Mouse (Mus musculus) midbrain, embryonic 16.5 days (tissue): Measurements from ENCODE around the gene Fbp1. TPM values are rescaled to one million over a fixed set of nuclear protein-coding genes. Genes with fewer than 3 reads are reported as not detected.
"Not testable (repeated sequence)": the region's sequence is repeated elsewhere in the genome, so short reads cannot be mapped to it uniquely, and the experiment has no call there.

Experiments
- ATAC-seq: fragments of 200-750 bp; cut with Nextera tagmentation; 2 replicates; pipeline ENCODE4 v1.8.0; 2017; ENCODE audit warnings: moderate TSS enrichment
- H3K27ac ChIP-seq: fragments of 300-500 bp; sonication (generic); 2 replicates; pipeline ENCODE4 v1.5.1; 2014; ENCODE audit warnings: mild to moderate bottlenecking, low read length, mixed read lengths
- H3K27me3 ChIP-seq: fragments of 300-500 bp; sonication (generic); 2 replicates; pipeline ENCODE4 v1.6.1; 2014; ENCODE audit warnings: low read depth, low read length, mixed read lengths; ENCODE audit not compliant: control insufficient read depth, insufficient read depth
- H3K36me3 ChIP-seq: fragments of 300-500 bp; sonication (generic); 2 replicates; pipeline ENCODE4 v1.6.1; 2014; ENCODE audit warnings: mild to moderate bottlenecking, low read length, moderate library complexity, mixed read lengths; ENCODE audit not compliant: control insufficient read depth, insufficient read depth
- H3K4me1 ChIP-seq: fragments of 300-500 bp; sonication (generic); 2 replicates; pipeline ENCODE4 v1.6.1; 2014; ENCODE audit warnings: mild to moderate bottlenecking, low read length, mixed read lengths; ENCODE audit not compliant: control insufficient read depth, insufficient read depth
- H3K4me2 ChIP-seq: fragments of 300-500 bp; sonication (generic); 2 replicates; pipeline ENCODE4 v1.6.1; 2014; ENCODE audit warnings: mild to moderate bottlenecking, low read length, mixed read lengths
- H3K4me3 ChIP-seq: fragments of 300-500 bp; sonication (generic); 2 replicates; pipeline ENCODE4 v1.5.1; 2014; ENCODE audit warnings: low read depth, mild to moderate bottlenecking, low read length, moderate library complexity, mixed read lengths
- H3K9ac ChIP-seq: fragments of 300-500 bp; sonication (generic); 2 replicates; pipeline ENCODE4 v1.6.1; 2014; ENCODE audit warnings: low read depth, low read length, mixed read lengths
- H3K9me3 ChIP-seq: fragments of 300-500 bp; sonication (generic); replicated peaks from 2 replicates; pipeline ENCODE4 v1.6.1; 2014; ENCODE audit warnings: mild to moderate bottlenecking, low read length, mixed read lengths; ENCODE audit not compliant: control insufficient read depth, poor library complexity, severe bottlenecking
- WGBS: fragments of 180-500 bp; shearing (Covaris S2); extraction: QIAGEN DNeasy Blood & Tissue Kit; methylation state at CpG from one replicate; pipeline ENCODE4 v1.1.7; 2014; 5-methylcytosine and 5-hydroxymethylcytosine counted together
- polyA plus RNA-seq: library from polyadenylated mRNA; unstranded; fragments of >200 nt; fragmentation: Nextera tagmentation; extraction: Ambion mirVana; gene quantifications from 2 replicates; pipeline ENCODE4 v1.2.1, GENCODE M21; 2015

The Fbp1 gene
- polyA plus RNA-seq, result not detected in 2 replicates

GRCm38 (mm10) chr13:62887712-62888441 lies at the start of gene Fbp1:
TSS of gene Fbp1 (minus strand) at chr13:62888282.
- Histone ChIP-seq H3K4me2 (peak within 1 kb of the TSS; percentile 62), H3K27ac (no peak within 1 kb of the TSS), H3K4me1 (peaks cover 3% of the 10 kb centered on the region; the same call in 1 of the 2 replicates), H3K36me3 (no peaks in the 10 kb centered on the region), H3K27me3 (peaks cover 16% of the 10 kb centered on the region), H3K9me3 (no peaks in the 10 kb centered on the region; the same call in 1 of the 2 replicates), H3K9ac (peak within 1 kb of the TSS; percentile 55), H3K4me3 (peak within 1 kb of the TSS; percentile 37)
- ATAC-seq, result peak; percentile 64
- 4% methylated on average over 29 of the region's 29 CpGs for WGBS

GRCm38 (mm10) chr13:62932452-62932851 lies 44.4 kb upstream of the Fbp1 start:
- WGBS, result 52% methylated on average over 4 of the region's 4 CpGs
- no peak overlapping the region for H3K4me2 ChIP-seq
- no peaks in the 10 kb centered on the region for H3K36me3 ChIP-seq
- no peak overlapping the region for H3K9ac ChIP-seq
- H3K27ac ChIP-seq, result no peak overlapping the region
- H3K4me3 ChIP-seq, result no peak overlapping the region
- H3K4me1 ChIP-seq, result no peaks in the 10 kb centered on the region
- no peak for ATAC-seq
- H3K9me3 ChIP-seq, result no peaks in the 10 kb centered on the region
- H3K27me3 ChIP-seq, result no peaks in the 10 kb centered on the region

- H3K27me3 ChIP-seq, result no peaks in the 10 kb centered on the region
- no peak overlapping the region for H3K9ac ChIP-seq
- H3K36me3 ChIP-seq, result no peaks in the 10 kb centered on the region
- H3K4me2 ChIP-seq, result no peak overlapping the region
- no peaks in the 10 kb centered on the region for H3K9me3 ChIP-seq
- H3K4me3 ChIP-seq, result no peak overlapping the region
- no peak overlapping the region for H3K27ac ChIP-seq
- no peak for ATAC-seq
- no peaks in the 10 kb centered on the region for H3K4me1 ChIP-seq
- WGBS, result 68% methylated on average over 9 of the region's 9 CpGs
Observed at GRCm38 (mm10) chr13:62929766-62930389, 41.8 kb upstream of the Fbp1 start.

- not testable (repeated sequence) for ATAC-seq, H3K9ac ChIP-seq, H3K4me2 ChIP-seq, H3K9me3 ChIP-seq, H3K27me3 ChIP-seq, H3K4me3 ChIP-seq, H3K27ac ChIP-seq, H3K4me1 ChIP-seq, H3K36me3 ChIP-seq
- WGBS, result 97% methylated on average over 3 of the region's 3 CpGs
Observed at GRCm38 (mm10) chr13:62929144-62929543, 41.1 kb upstream of the Fbp1 start.

- no peaks in the 10 kb centered on the region for H3K27me3 ChIP-seq
- no peak overlapping the region for H3K27ac ChIP-seq
- H3K4me1 ChIP-seq, result no peaks in the 10 kb centered on the region
- ATAC-seq, result no peak
- no peak overlapping the region for H3K4me2 ChIP-seq
- H3K9ac ChIP-seq, result no peak overlapping the region
- no peak overlapping the region for H3K4me3 ChIP-seq
- WGBS, result 93% methylated on average over 1 of the region's 1 CpGs
- no peaks in the 10 kb centered on the region for H3K9me3 ChIP-seq
- no peaks in the 10 kb centered on the region for H3K36me3 ChIP-seq
Observed at GRCm38 (mm10) chr13:62927470-62927869, 39.4 kb upstream of the Fbp1 start.

GRCm38 (mm10) chr13:62926479-62926878 lies 38.4 kb upstream of the Fbp1 start:
- no peak overlapping the region for H3K4me2 ChIP-seq
- H3K4me1 ChIP-seq, result no peaks in the 10 kb centered on the region
- no peaks in the 10 kb centered on the region for H3K27me3 ChIP-seq
- no peaks in the 10 kb centered on the region for H3K36me3 ChIP-seq
- no peak overlapping the region for H3K27ac ChIP-seq
- H3K9ac ChIP-seq, result no peak overlapping the region
- H3K9me3 ChIP-seq, result no peaks in the 10 kb centered on the region
- no peak overlapping the region for H3K4me3 ChIP-seq
- ATAC-seq, result peak; percentile 39; the same call in 1 of the 2 replicates
- 77% methylated on average over 1 of the region's 1 CpGs for WGBS

- Histone ChIP-seq H3K9ac (no peak overlapping the region), H3K36me3 (no peaks in the 10 kb centered on the region), H3K9me3 (no peaks in the 10 kb centered on the region), H3K4me1 (no peaks in the 10 kb centered on the region), H3K4me2 (no peak overlapping the region), H3K27me3 (no peaks in the 10 kb centered on the region), H3K27ac (no peak overlapping the region), H3K4me3 (no peak overlapping the region)
- 68% methylated on average over 8 of the region's 8 CpGs for WGBS
- ATAC-seq, result no peak
Observed at GRCm38 (mm10) chr13:62923182-62923581, 35.1 kb upstream of the Fbp1 start.

GRCm38 (mm10) chr13:62922645-62923044 lies 34.6 kb upstream of the Fbp1 start:
- H3K9me3 ChIP-seq, result no peaks in the 10 kb centered on the region
- WGBS, result 72% methylated on average over 3 of the region's 3 CpGs
- no peaks in the 10 kb centered on the region for H3K4me1 ChIP-seq
- no peak overlapping the region for H3K4me2 ChIP-seq
- H3K9ac ChIP-seq, result no peak overlapping the region
- no peaks in the 10 kb centered on the region for H3K36me3 ChIP-seq
- H3K4me3 ChIP-seq, result no peak overlapping the region
- no peak for ATAC-seq
- H3K27me3 ChIP-seq, result no peaks in the 10 kb centered on the region
- H3K27ac ChIP-seq, result no peak overlapping the region

- Histone ChIP-seq H3K9me3 (no peaks in the 10 kb centered on the region), H3K36me3 (no peaks in the 10 kb centered on the region), H3K4me3 (no peak overlapping the region), H3K27me3 (no peaks in the 10 kb centered on the region), H3K4me2 (no peak overlapping the region), H3K27ac (no peak overlapping the region), H3K4me1 (no peaks in the 10 kb centered on the region), H3K9ac (no peak overlapping the region)
- 0 out of 2 replicates have a peak, but pooled peaks have one; percentile 36 for ATAC-seq
- 42% methylated on average over 11 of the region's 11 CpGs for WGBS
Observed at GRCm38 (mm10) chr13:62919647-62920341, 31.7 kb upstream of the Fbp1 start.
